Mouse (Mus musculus): Measurements from ENCODE around the gene Zscan4-ps3. TPM values are rescaled to one million over a fixed set of nuclear protein-coding genes. Genes with fewer than 3 reads are reported as not detected.

Zscan4-ps3 gene
- polyA plus RNA-seq (2017; shearing (Covaris generic)): not detected

GRCm38 (mm10) chr7:11609008-11609407, at the start of gene Zscan4-ps3:
Zscan4-ps3 (plus strand) TSS chr7:11609308.

Other genes starting within 250 kb of the Zscan4-ps3 start
- not detected for gene Zscan4f, start 211.4 kb upstream of the Zscan4-ps3 start, polyA plus RNA-seq (2017; shearing (Covaris generic))
- gene Zscan4-ps2, start 95.0 kb upstream of the Zscan4-ps3 start, polyA plus RNA-seq (2017; shearing (Covaris generic)): not detected
- not detected for gene Vmn1r72, start 70.8 kb downstream of the Zscan4-ps3 start, polyA plus RNA-seq (2017; shearing (Covaris generic))
- not detected for gene Vmn1r73, start 121.0 kb downstream of the Zscan4-ps3 start, polyA plus RNA-seq (2017; shearing (Covaris generic))
- gene Vmn1r74, start 224.7 kb downstream of the Zscan4-ps3 start, polyA plus RNA-seq (2017; shearing (Covaris generic)): not detected